Mouse (Mus musculus): ENCODE results near the gene Dvl1.

The Dvl1 gene

DNA sequence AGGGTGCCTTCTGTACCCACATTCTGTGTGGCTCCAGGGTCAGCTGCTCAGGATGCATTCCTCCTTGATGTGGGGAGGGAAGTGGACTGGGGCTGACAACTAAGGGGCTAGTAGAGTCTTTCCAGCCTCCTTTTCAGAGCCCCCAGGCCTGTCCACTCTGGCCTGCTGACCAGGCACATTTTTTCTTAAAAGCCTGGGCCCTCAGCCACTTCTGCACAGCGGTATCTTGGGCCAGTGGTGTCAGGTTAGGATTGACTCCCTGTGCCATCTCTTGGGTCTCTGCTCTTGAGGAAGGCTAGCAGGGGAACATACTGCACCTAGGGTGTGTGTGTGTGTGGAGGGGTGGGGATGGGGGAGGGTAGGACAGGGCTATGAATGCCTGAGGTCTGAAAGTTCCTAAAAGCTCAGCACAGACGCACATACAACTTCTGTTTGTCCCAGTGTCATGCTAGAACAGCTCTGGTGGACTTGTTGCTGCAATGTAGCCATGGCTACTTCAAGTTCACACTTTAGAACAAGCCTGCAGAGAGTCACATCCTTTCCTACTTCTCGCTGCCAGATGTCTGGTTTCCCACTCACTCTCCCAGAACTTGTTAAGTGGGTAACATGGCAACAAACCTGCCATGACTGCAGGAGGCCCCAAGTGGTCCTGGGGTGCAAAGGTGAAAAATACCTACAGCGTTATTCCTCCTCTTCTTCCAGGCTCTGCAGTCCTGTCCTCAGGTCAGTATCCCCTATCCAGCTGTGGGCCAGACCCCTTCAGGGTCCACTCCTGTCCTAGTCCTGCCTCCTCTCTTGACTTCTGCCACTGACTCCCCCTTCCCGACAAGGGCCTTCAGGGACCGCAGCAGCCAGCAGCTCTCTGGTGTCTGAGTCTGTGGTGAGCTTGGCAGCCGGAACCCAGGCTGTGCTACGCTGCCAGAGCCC is 6.9 kb upstream of the Dvl1 start:
- DNase-seq (ENCODE audit: low read depth) = no peak

DNA sequence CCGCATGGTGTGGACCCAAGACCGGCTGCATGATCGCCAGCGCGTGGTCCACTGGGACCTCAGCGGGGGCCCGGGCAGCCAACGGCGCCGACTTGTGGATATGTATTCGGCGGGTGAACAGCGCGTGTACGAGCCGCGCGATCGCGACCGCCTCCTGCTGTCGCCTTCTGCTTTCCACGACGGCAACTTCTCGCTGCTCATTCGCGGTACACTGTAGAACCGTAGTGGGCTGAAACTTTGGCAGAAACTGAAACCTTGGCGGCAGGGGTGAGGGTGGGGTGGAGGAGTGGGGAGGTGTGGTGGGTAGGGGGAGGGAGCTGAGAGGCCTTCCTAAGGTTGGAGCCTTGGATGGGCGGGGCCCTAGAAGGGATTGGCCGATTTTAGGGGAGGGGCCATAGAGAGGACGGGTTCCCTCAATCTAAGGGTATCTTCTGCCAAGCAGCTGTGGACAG is 6.2 kb upstream of the Dvl1 start:
- DNase-seq (ENCODE audit: low read depth) = peak; percentile 71

DNA sequence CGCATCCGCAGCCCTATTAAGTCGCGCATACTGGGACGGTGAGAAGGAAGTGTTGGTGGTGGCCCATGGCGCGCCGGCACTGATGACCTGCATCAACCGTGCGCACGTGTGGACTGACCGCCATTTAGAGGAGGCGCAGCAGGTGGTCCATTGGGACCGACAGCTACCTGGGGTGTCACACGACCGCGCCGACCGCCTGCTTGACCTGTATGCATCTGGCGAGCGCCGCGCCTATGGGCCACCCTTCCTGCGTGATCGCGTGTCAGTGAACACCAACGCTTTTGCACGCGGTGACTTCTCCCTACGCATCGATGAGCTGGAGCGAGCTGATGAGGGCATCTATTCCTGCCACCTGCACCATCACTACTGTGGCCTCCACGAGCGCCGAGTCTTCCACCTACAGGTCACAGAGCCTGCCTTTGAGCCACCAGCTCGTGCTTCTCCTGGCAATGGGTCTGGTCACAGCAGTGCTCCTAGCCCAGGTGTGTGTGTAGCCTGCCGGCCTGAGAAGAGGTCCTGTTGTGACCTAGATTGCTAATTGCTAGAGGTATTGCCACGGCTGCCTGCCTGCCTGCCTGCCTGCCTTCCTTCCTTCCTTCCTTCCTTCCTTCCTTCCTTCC is 5.4 kb upstream of the Dvl1 start:
- DNase-seq (ENCODE audit: low read depth) = no peak

DNA sequence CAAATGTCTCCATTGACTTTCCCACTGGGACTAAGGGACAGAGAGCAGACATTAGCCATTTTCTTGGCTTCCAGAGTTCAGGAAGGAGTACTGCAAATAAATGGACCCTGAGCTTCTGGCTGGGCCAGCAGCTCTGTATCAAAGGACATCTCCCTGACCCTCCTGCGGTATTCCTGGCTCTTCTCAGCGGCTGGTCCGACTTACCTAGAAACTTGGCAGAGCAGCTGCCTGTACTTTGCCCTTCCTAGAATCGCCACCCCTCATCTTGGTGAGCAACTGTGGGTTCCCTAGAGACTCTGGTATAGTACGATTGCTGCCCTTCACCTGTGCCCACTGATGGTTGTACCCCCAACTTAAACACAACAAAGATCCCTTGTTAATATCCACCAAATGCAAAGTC is 4.0 kb upstream of the Dvl1 start:
- no peak for DNase-seq (ENCODE audit: low read depth)

DNA sequence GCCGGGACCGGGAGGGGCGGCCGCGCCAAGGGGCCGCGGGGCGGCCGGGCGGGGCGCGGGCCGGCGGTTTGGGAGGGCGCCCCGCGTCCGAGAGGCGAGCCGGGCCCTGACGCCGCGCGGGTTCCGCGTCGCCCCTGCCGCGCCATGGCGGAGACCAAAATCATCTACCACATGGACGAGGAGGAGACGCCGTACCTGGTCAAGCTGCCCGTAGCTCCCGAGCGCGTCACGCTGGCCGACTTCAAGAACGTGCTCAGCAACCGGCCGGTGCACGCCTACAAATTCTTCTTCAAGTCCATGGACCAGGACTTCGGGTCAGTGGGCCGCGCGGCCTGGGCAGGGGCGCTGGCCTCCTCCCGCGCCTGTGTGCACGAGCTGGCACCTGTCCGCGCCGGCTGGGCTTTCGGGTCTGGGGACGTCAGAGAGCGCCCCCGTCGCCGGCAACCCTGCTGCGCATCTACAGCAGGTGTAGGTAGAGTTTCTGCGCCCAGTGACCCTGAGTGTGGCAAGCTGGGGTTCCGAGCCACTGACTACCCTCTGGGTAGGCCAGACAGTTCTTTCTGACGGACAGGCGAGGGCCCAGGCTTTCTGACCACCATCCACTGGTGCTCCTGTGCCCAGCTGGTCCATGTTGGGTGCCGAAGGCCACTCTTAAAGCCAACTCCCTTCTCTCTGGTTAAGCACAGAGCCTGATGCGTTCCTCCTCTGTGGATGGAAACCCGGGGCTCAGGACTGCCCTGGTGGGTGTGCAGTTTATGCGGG is 570 bp downstream of the Dvl1 start:
- no peak for DNase-seq (ENCODE audit: low read depth)

DNA sequence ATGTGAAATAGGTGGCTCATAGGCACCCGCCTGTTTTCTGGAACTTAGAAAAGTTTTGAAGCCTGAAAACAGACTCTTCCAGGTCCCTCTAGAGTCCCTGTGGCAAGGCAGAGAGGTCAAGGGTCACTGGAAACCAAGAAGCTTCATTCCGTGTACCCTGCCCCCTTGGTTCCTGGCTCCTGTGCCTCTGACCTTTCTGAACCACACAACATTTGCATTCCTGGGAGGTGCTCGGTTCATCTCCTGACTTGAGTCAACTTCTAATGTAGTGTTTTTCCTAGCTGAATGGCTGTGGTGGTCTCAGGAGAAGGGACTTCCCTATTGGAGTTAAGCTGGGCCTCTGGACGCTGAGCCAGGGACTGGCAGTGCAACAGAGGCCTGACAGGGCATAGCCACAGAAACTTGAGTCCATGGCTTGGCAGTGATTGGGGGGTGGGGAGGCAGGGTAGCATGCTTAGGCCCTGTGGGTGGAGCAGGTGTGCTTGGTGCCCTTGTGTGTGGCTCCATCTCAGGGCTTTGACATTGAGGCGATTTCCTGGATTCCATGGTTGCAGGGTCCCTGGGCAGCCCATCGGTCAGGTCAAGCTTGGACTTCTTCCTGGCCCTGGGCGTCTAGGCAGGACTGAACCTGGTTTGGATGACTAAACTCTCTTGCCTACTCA is 1.4 kb downstream of the Dvl1 start:
- DNase-seq (ENCODE audit: low read depth) = no peak

DNA sequence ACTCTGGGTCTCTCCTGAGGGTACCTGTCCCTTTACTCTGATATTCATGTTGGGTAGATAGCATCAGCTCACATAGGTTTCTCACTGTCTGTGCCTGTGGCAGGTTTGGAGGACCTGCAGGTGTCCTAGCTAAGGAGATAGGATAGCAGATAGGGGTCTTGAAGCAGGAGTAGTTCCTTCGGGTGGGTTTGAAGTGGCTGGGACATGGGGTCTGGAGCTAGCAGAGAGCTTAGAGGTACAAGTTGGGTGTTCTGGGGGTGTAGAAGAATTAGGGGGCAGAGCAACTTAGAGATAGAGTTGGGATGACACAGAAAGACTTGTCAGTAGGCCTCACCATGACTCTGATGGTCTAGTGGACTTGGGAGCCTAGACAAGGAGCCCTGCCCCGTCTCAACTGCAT is 2.2 kb downstream of the Dvl1 start:
- no peak for DNase-seq (ENCODE audit: low read depth)

DNA sequence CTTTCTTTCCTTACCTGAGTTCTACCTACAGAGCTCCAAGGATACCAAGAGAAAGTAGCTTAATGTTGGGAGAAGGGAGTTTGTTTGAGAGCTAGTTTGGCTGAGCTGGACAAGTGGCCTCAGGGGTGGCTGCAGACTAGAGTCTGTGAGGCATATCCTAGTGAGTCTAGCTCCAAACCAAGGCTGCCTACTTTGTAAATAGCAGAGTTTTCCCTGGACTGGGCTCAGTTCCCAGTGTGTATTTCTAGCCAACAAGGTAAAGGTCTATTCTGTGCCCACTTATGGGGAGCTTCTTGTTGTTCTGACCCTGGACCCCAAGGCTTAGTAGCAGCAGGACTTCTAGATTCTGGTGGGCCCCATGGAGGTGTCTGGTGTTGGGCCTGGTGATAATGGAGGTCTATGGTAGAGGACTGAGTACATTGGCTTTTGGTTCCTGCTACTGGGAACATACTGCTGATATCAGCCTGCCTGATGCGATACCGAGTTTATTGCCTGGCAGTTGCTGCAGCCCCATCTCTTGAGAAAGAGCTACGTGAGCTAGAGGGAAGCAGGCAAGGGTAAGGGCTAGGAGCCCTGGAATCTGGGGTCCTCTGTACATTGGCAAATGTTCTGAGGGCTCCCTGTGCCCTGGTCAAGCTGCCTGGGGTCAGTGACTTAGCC is 2.7 kb downstream of the Dvl1 start:
- DNase-seq (ENCODE audit: low read depth) = no peak

DNA sequence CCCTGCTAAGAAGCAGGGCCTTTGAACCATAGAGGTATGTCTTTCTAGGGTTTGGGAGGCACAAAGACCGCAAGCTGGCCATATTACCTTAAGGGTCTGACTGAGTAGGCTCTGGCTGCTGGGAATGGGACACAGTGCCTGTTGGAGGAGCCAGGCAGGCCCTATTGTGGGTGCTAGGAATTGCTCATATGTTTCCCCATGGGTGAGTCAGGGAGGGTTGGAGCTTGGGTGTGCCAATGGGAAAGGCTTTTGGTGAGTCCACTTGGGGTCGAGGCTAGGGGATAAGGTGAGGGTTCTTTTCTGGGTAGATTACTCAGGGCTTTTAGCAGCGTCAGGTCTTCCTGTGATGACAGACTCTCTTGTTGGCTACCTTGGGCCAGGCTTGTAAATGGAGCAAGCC is 4.2 kb downstream of the Dvl1 start:
- DNase-seq (ENCODE audit: low read depth) = no peak

DNA sequence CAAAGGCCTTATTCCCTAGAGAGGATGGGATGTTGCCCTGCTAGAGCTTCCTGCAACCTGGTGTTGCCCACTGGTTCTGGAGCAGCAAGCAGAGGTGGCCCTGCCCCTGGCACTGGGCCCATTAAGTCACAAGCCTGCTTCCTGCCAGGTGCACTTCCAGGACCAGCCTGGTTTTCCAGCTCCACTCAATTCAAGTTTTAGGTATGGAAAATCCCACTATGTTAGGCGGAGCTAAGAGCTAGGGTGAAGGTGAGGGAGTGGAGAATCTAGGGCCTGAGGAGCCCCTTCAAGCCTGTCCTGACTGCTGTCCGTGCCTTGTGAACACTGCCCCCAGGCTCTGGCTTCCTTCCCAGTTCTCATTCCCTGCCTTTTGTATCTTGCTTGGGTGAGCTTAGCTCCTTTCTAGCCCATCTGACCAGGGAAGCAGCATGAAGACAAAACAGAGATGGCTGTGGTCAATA is 4.8 kb downstream of the Dvl1 start:
- DNase-seq (ENCODE audit: low read depth) = no peak

DNA sequence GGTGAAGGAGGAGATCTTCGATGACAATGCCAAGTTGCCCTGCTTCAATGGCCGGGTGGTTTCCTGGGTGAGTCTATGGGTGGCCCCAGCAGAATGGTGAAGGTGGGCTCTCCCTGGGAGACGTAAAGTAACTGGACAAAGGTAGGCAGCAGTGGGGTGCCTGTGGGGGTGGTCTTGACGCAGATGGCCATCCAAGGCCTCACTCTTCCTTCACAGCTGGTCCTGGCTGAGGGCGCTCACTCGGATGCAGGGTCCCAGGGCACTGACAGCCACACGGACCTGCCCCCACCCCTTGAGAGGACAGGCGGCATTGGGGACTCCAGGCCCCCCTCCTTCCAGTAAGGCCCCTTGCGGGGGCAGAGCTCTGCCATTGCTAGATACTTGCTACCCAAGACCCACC is 6.2 kb downstream of the Dvl1 start:
- no peak for DNase-seq (ENCODE audit: low read depth)

DNA sequence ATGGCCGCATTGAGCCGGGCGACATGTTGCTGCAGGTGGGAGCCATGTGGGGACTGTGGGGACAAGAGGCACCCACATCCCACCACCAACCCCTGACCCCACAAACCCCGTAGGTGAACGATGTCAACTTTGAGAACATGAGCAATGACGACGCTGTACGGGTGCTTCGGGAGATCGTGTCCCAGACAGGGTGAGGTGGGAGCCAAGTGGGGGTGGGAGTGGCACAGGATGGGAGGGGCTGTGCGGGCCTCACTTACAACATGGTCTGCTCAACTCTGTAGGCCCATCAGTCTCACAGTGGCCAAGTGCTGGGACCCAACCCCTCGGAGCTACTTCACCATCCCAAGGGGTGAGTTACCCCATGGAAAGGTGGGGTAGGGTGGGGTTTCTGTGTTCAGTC is 7.8 kb downstream of the Dvl1 start:
- no peak for DNase-seq (ENCODE audit: low read depth)

DNA sequence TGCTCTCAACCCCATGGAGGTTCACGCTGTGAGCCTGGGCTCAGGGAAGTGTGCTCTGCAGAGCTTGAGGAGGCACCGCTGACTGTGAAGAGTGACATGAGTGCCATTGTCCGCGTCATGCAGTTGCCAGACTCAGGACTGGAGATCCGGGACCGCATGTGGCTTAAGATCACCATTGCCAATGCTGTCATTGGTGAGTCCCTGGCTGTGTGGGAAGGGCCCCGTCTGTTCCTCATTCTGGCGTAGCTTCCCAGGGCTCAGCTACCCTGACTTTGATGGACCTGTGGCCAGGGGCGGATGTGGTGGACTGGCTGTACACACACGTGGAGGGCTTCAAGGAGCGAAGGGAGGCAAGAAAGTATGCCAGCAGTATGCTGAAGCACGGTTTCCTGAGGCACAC is 8.9 kb downstream of the Dvl1 start:
- DNase-seq (ENCODE audit: low read depth) = no peak

DNA sequence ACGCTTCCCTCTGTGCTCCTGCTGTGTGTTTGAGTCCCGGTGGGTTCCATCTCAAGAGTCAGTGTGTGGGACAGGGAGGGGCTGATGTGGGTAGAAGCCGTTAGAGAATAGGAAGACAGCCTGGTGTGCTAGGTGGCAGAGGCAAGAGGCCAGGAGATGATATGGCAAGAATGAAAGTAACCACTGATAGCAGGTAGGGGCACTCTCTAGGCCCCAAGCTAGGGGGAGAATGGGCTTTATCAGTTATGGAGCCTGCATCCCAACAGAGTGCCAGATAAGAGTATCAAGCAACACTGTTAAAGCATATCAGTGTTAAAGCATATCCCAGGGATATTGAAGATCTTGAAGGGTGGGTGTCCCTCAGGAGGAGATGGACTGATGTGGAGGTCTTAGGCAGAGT is 9.7 kb downstream of the Dvl1 start:
- no peak for DNase-seq (ENCODE audit: low read depth)

DNA sequence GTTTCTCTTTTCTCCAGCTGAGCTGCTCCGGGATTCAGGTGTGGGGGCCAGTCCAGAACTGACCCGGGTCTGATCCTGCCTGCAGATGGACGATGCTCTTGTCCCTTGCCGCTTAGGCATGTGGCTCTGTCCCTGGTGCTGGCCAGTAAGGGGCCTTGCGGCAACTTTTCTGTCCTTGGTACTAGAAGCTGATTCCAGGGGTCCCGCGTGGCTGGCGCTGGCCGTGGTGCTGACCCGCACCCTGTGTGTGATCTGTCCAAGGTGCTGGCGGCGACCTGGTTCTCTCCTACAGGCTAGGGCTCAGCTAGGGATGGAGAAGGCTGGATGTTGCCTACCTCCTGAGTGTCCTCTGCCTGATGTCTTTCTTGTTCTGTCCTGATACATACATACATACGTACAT is 12.1 kb downstream of the Dvl1 start:
- peak; percentile 58 for DNase-seq (ENCODE audit: low read depth)

DNA sequence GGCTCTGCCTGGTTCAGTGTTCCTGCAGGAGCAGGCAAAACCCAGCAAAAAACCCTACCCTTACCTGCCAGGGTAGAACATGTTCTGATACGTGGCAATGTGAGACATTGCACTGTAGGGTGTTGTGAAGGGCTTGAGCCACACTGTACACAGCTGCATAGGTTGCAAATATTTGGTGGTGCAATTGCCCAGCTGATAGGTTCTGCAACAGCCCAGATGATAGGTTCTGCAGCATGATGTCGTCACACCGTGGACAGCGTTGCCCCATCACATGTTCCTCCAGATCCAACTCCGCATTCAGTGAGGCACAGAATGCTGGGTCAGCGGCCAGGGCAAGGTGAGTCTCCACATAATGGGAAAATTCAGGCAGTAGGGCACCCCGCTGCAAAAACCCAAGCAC is 14.6 kb downstream of the Dvl1 start:
- no peak for DNase-seq (ENCODE audit: low read depth)

DNA sequence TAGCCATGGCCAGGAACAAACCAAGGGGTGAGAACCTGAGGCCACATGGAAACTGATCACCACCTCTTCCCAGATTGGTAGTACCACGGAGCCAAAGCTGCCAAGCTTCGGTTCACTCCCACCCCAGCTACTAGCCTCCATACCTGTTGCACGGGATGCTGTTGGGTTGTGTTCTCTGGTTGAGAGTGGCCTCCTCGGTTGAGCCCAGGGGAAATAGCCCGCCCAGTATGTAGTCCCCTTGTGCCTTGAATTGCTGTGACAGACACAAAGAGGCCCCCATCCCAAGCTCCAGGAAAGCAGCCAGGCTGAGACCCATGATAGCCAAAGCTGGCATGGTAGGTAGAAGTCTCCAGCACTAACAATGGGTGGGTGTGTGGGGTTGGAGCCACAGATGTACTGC is 15.8 kb downstream of the Dvl1 start, which contains the start of gene Tas1r3:
TSS of gene Tas1r3 (minus strand) at position 362 of the 400 bp plus-strand sequence.
- DNase-seq (ENCODE audit: low read depth) = no peak

DNA sequence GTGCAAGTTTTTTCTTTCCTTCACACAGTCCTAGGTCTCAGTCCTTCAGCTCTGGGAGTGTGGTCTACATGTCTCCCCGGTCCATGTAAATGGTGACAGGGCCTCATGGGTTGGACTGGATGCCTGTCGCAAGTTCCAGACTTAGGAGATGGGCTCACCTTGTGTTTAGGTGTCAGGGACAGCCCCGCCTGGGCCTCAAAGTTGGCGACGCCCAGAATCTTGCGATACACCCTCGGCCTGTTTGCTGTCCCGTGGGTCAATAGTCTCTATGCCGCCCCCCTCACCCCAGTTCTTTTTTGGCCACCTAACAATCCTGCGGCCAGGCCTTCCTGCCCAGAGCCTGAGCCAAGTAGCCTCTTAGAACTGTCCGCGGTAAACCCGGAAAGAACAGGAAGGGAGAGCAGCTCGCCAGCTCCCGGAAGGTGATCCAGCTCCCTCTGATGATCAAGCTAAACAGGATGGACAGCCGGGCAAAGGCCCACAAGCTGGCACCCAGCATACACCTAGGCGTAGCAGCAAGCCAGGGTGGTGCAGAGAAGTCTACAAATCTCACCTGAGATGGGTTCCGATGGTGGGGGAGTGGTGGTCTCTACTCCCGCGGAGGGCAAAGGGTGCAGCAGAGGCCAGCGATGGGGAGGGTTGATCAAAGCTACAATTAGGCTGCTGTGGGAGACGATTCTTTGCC is 21.6 kb downstream of the Dvl1 start:
- DNase-seq (ENCODE audit: low read depth) = no peak

DNA sequence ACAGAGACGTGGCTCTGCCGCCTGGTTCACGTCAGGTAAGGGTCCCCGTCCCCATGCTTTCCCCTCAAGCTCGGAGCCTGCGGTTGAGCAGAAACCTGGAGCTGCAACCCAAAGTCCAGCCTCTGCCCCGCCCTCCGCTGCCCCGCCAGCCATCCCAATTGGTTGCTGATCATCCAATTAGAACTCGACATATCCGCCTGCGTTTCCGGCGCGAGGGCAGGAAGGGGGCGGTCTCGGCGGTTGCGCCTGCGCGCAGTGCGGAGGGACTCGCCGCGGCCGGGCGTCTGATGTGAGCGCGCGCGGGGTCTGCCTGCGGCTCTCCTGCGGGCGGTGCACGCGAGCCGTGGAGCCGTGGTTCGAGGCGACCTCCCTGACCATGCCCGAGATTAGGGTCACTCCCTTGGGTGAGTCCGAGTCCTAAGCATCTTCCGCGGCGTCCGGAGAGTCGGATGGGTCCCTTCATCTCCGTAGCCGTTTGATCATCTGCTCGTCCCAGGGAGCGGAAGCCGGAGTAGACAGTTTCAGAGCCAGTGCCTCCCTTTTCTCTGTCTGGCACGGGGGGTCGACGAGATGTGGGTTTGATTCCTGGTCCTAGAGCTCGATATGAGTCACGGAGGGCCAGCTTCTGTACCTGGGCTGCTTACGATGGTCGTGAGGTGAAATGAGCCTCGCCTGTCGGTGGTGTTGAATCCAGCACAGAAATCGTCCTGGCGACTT is 22.3 kb downstream of the Dvl1 start, which contains the start of the genes Cptp and Ints11:
TSS of gene Cptp (minus strand) at position 124 of the 717 bp plus-strand sequence.
TSS of gene Ints11 (plus strand) at position 230 of the 717 bp plus-strand sequence.
- peak; percentile 89 for DNase-seq (ENCODE audit: low read depth)

DNA sequence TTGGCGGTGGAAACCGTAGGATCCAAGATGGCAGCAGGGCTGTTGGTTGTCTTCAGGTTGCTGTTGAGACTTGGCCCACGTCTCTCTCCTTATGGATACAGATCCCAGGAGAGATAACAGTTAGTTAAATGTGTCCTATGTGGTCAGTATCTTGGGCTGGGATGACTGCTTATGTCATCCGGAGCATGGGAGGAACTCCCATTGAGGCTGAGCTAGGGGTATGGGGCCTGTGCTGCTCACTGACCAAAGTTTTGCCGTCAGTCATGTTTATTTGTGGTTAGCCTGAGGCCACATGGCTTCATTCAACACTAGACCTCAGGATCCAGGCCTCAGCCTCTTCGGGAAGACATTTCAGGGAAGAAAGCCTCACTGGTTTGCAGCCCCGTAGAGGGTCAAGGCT is 24.2 kb downstream of the Dvl1 start:
- no peak for DNase-seq (ENCODE audit: low read depth)

All from c-Kit-positive CD71-negative TER-119-negative erythroid progenitor cells, embryonic 14.5 days (primary cell).